Mouse (Mus musculus) megakaryocyte, embryonic 14.5 days (primary cell): ENCODE measurements around the gene Cela2a. TPM values are rescaled to one million over a fixed set of nuclear protein-coding genes. Genes with fewer than 3 reads are reported as not detected.

Experiments used
- H3K27me3 ChIP-seq: replicated peaks from 2 replicates; pipeline ENCODE3; 2012; ENCODE audit warnings: inconsistent platforms
- H3K36me3 ChIP-seq: replicated peaks from 2 replicates; pipeline ENCODE3; 2012; ENCODE audit warnings: low read length, inconsistent platforms, mixed read lengths
- H3K4me1 ChIP-seq: 2 replicates; pipeline ENCODE4 v1.6.1; 2012; ENCODE audit warnings: inconsistent platforms
- H3K4me3 ChIP-seq: replicated peaks from 2 replicates; pipeline ENCODE3; 2012; ENCODE audit warnings: moderate library complexity, mild to moderate bottlenecking, inconsistent platforms
- H3K9me3 ChIP-seq: 2 replicates; pipeline ENCODE4 v1.6.1; 2012; ENCODE audit warnings: inconsistent platforms
- FLI1 ChIP-seq: IDR thresholded peaks from 2 replicates; pipeline ENCODE4 v1.6.1; 2012; ENCODE audit warnings: low read length, inconsistent platforms, mixed read lengths
- GATA1 ChIP-seq: IDR thresholded peaks from 3 replicates; pipeline ENCODE4 v1.6.1; 2012; ENCODE audit warnings: mixed read lengths, low read length, inconsistent platforms, borderline replicate concordance
- polyA plus RNA-seq: library from polyadenylated mRNA; stranded (reverse); fragments of >175 nt; gene quantifications from 2 replicates; pipeline ENCODE4 v1.2.3, GENCODE M21; 2012; ENCODE audit warnings: low replicate concordance; ENCODE audit not compliant: insufficient read depth

Gene Cela2a
- polyA plus RNA-seq, 1 experiment = not detected

GRCm38 (mm10) chr4:141822979-141823378, 3.0 kb downstream of the Cela2a start:
- Histone ChIP-seq H3K36me3 (no peaks in the 10 kb centered on the region), H3K9me3 (no peaks in the 10 kb centered on the region), H3K27me3 (peaks cover 37% of the 10 kb centered on the region), H3K4me3 (no peak overlapping the region), H3K4me1 (peaks cover 7% of the 10 kb centered on the region; the same call in 1 of the 2 replicates)
- TF ChIP-seq FLI1 (no peak), GATA1 (no peak)

- Histone ChIP-seq H3K27me3 (peaks cover 28% of the 10 kb centered on the region), H3K4me3 (no peak overlapping the region), H3K9me3 (no peaks in the 10 kb centered on the region), H3K4me1 (peaks cover 9% of the 10 kb centered on the region; the same call in 1 of the 2 replicates), H3K36me3 (no peaks in the 10 kb centered on the region)
- TF ChIP-seq FLI1 (no peak), GATA1 (no peak)
Measured at GRCm38 (mm10) chr4:141822089-141822488, 3.9 kb downstream of the Cela2a start.

- Histone ChIP-seq H3K9me3 (no peaks in the 10 kb centered on the region), H3K4me3 (no peak overlapping the region), H3K27me3 (peaks cover 23% of the 10 kb centered on the region), H3K4me1 (peaks cover 9% of the 10 kb centered on the region; the same call in 1 of the 2 replicates), H3K36me3 (no peaks in the 10 kb centered on the region)
- TF ChIP-seq FLI1 (no peak), GATA1 (no peak)
Measured at GRCm38 (mm10) chr4:141821178-141821577, 4.8 kb downstream of the Cela2a start.

- TF ChIP-seq FLI1 = no peak
- no peak for TF ChIP-seq GATA1
- Histone ChIP-seq H3K9me3 (no peaks in the 10 kb centered on the region), H3K27me3 (peaks cover 18% of the 10 kb centered on the region), H3K36me3 (peaks cover 16% of the 10 kb centered on the region), H3K4me3 (no peak overlapping the region), H3K4me1 (peaks cover 9% of the 10 kb centered on the region; the same call in 1 of the 2 replicates)
Measured at GRCm38 (mm10) chr4:141819316-141819715, 6.6 kb downstream of the Cela2a start.

- Histone ChIP-seq H3K36me3 (peaks cover 21% of the 10 kb centered on the region), H3K4me3 (no peak overlapping the region), H3K9me3 (no peaks in the 10 kb centered on the region), H3K27me3 (peaks cover 18% of the 10 kb centered on the region), H3K4me1 (peaks cover 9% of the 10 kb centered on the region; the same call in 1 of the 2 replicates)
- TF ChIP-seq FLI1 (no peak), GATA1 (no peak)
Measured at GRCm38 (mm10) chr4:141818861-141819260, 7.1 kb downstream of the Cela2a start.

GRCm38 (mm10) chr4:141817706-141818105, 8.3 kb downstream of the Cela2a start:
- no peak overlapping the region for H3K4me3 ChIP-seq
- TF ChIP-seq FLI1 = no peak
- TF ChIP-seq GATA1 = no peak
- peaks cover 18% of the 10 kb centered on the region for H3K27me3 ChIP-seq
- peaks cover 4% of the 10 kb centered on the region; the same call in 1 of the 2 replicates for H3K4me1 ChIP-seq
- H3K36me3 ChIP-seq = peaks cover 32% of the 10 kb centered on the region
- H3K9me3 ChIP-seq = no peaks in the 10 kb centered on the region

GRCm38 (mm10) chr4:141816776-141817655, 8.9 kb downstream of the Cela2a start:
- Histone ChIP-seq H3K27me3 (peaks cover 18% of the 10 kb centered on the region), H3K9me3 (no peaks in the 10 kb centered on the region), H3K4me1 (peaks cover 3% of the 10 kb centered on the region; the same call in 1 of the 2 replicates), H3K4me3 (no peak overlapping the region), H3K36me3 (peaks cover 39% of the 10 kb centered on the region)
- TF ChIP-seq FLI1 = no peak
- TF ChIP-seq GATA1 = no peak

GRCm38 (mm10) chr4:141816267-141816666, 9.7 kb downstream of the Cela2a start:
- H3K36me3 ChIP-seq = peaks cover 46% of the 10 kb centered on the region
- H3K4me1 ChIP-seq = peaks cover 3% of the 10 kb centered on the region; the same call in 1 of the 2 replicates
- TF ChIP-seq FLI1 = no peak
- no peak for TF ChIP-seq GATA1
- H3K9me3 ChIP-seq = no peaks in the 10 kb centered on the region
- H3K4me3 ChIP-seq = no peak overlapping the region
- peaks cover 11% of the 10 kb centered on the region for H3K27me3 ChIP-seq

GRCm38 (mm10) chr4:141811375-141811774, 14.6 kb downstream of the Cela2a start:
- Histone ChIP-seq H3K27me3 (no peaks in the 10 kb centered on the region), H3K4me3 (no peak overlapping the region), H3K4me1 (no peaks in the 10 kb centered on the region; the same call in 1 of the 2 replicates), H3K9me3 (no peaks in the 10 kb centered on the region), H3K36me3 (peaks cover 95% of the 10 kb centered on the region)
- no peak for TF ChIP-seq GATA1
- TF ChIP-seq FLI1 = no peak

- peaks cover under 1% of the 10 kb centered on the region; the same call in 1 of the 2 replicates for H3K4me1 ChIP-seq
- no peak overlapping the region for H3K4me3 ChIP-seq
- TF ChIP-seq GATA1 = no peak
- no peak for TF ChIP-seq FLI1
- no peaks in the 10 kb centered on the region for H3K9me3 ChIP-seq
- no peaks in the 10 kb centered on the region for H3K27me3 ChIP-seq
- H3K36me3 ChIP-seq = peaks cover 99% of the 10 kb centered on the region
Measured at GRCm38 (mm10) chr4:141810975-141811374, 15.0 kb downstream of the Cela2a start.

GRCm38 (mm10) chr4:141809850-141810464, 16.0 kb downstream of the Cela2a start:
- Histone ChIP-seq H3K4me3 (no peak overlapping the region), H3K9me3 (no peaks in the 10 kb centered on the region), H3K4me1 (peaks cover 4% of the 10 kb centered on the region; the same call in 1 of the 2 replicates), H3K27me3 (no peaks in the 10 kb centered on the region), H3K36me3 (peaks cover 100% of the 10 kb centered on the region)
- TF ChIP-seq GATA1 (no peak), FLI1 (no peak)
